Mouse (Mus musculus): ENCODE measurements around the gene Gm10912. TPM values are rescaled to one million over a fixed set of nuclear protein-coding genes. Genes with fewer than 3 reads are reported as not detected.
A peak's percentile ranks its signal among the peaks of the same experiment; 100 is the strongest.
"Not testable (repeated sequence)": the region's sequence is repeated elsewhere in the genome, so short reads cannot be mapped to it uniquely, and the experiment has no call there.

Gene Gm10912
- polyA plus RNA-seq, 1 experiment from 2014 or later = not detected

DNA sequence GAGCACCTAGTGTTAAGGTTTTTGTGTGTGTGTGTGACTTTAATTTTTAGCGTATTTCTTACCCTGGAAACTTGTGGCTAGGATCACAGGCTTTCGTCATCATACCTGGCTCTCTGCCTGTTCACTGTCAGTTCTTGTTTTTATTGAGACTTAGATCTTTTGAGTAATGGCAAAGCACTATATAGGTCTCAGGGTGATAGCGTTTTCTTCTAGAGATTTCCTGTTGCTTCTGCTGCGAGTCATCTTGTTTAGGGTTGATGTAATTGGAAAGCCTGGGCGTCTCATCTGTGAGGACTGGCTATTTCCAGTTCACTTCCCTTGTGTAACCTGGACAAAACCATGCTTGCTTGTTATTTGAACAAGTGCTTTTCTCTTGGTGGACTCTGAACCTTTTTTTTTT, 24.0 kb upstream of the Gm10912 start:
- H3K36me3 ChIP-seq = peaks cover 27% of the 10 kb centered on the region
- H3K27me3 ChIP-seq = no peaks in the 10 kb centered on the region
- H3K4me2 ChIP-seq (replicated peaks) = no peak overlapping the region
- H3K4me1 ChIP-seq (replicated peaks) = no peaks in the 10 kb centered on the region
- H3K4me3 ChIP-seq (replicated peaks) = no peak overlapping the region
- no peak overlapping the region for H3K9ac ChIP-seq (replicated peaks)
- WGBS = 90% methylated on average over 5 of the region's 5 CpGs
- H3K27ac ChIP-seq = no peak overlapping the region
- H3K9me3 ChIP-seq = no peaks in the 10 kb centered on the region
- no peak for ATAC-seq

- no peak overlapping the region for H3K9ac ChIP-seq (replicated peaks)
- WGBS = 95% methylated on average over 15 of the region's 15 CpGs
- H3K27ac ChIP-seq = no peak overlapping the region
- H3K4me1 ChIP-seq (replicated peaks) = no peaks in the 10 kb centered on the region
- H3K9me3 ChIP-seq = no peaks in the 10 kb centered on the region
- no peak for ATAC-seq
- H3K36me3 ChIP-seq = peaks cover 25% of the 10 kb centered on the region
- no peak overlapping the region for H3K4me3 ChIP-seq (replicated peaks)
- no peaks in the 10 kb centered on the region for H3K27me3 ChIP-seq
- no peak overlapping the region for H3K4me2 ChIP-seq (replicated peaks)
Measured at GRCm38 (mm10) chr2:104042766-104043165, 22.9 kb upstream of the Gm10912 start.

DNA sequence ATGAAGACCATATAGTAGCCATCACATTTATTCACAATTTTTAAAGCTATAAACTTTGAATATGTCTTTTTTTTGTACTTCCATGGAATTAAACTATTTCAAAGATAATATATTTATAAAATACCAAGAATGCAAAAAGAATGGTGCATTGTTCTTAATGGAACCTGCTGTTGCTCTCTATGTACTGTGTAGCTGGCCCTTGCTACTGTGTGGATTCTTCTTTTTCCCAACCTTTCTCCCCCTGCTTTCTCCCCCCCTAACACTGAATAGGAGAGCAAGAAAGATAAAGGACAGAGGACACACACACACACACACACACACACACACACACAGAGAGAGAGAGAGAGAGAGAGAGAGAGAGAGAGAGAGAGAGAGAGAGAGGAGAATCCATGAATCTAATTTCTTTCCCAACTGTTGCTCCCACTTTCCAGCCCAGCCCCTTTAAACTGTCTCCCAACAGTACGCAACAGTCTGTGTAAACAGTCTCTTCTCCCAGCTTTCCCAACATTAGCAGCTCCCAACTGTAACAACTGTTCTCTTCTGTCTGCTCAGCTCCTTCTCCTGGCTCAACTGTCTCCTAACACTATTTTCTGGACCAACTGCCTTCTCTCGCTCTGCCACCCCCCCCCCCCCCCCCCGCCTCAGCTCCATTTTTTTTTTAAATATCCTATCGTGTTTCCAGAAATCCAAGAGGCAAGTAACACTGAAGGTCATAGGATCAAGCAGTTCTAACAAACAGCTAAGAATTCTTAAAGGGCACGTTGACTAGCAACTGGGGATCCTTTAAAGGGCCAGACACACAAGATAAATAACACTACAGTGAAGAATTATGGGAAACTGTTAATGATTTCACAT, 21.8 kb upstream of the Gm10912 start:
- 62% methylated on average over 5 of the region's 5 CpGs for WGBS
- no peak overlapping the region for H3K27ac ChIP-seq
- no peaks in the 10 kb centered on the region for H3K27me3 ChIP-seq
- no peak overlapping the region for H3K4me3 ChIP-seq (replicated peaks)
- H3K36me3 ChIP-seq = peaks cover 32% of the 10 kb centered on the region
- no peak for ATAC-seq
- no peak overlapping the region for H3K9ac ChIP-seq (replicated peaks)
- no peaks in the 10 kb centered on the region for H3K4me1 ChIP-seq (replicated peaks)
- no peaks in the 10 kb centered on the region for H3K9me3 ChIP-seq
- H3K4me2 ChIP-seq (replicated peaks) = no peak overlapping the region

GRCm38 (mm10) chr2:104044479-104045080, 21.0 kb upstream of the Gm10912 start:
- H3K4me2 ChIP-seq (replicated peaks) = no peak overlapping the region
- ATAC-seq = no peak
- H3K27ac ChIP-seq = no peak overlapping the region
- no peak overlapping the region for H3K4me3 ChIP-seq (replicated peaks)
- H3K27me3 ChIP-seq = no peaks in the 10 kb centered on the region
- peaks cover 29% of the 10 kb centered on the region for H3K36me3 ChIP-seq
- WGBS = 80% methylated on average over 1 of the region's 1 CpGs
- no peaks in the 10 kb centered on the region for H3K9me3 ChIP-seq
- H3K4me1 ChIP-seq (replicated peaks) = no peaks in the 10 kb centered on the region
- no peak overlapping the region for H3K9ac ChIP-seq (replicated peaks)

DNA sequence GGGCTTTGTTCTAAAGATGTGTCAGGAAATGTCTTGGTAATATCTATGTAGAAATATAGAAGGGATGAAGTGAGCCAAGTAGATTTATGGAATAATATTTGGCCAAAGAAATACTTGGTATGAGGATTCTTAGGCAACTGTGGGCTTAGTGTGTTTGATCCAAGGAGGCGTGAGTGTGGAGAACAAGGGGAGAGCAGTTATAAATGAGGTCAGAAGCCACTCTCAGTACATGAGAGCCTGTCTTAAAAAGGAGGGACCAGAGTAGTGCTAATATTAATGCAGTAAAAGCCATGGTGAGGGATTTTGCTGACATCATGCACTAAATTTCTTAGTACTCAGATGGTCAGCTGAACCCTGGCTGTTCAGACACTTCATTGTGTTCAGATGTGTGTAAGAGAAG, 7.2 kb upstream of the Gm10912 start:
- H3K27me3 ChIP-seq = no peaks in the 10 kb centered on the region
- H3K9me3 ChIP-seq = no peaks in the 10 kb centered on the region
- 94% methylated on average over 1 of the region's 1 CpGs for WGBS
- no peak overlapping the region for H3K9ac ChIP-seq (replicated peaks)
- no peak overlapping the region for H3K4me3 ChIP-seq (replicated peaks)
- H3K36me3 ChIP-seq = peaks cover 51% of the 10 kb centered on the region
- no peaks in the 10 kb centered on the region for H3K4me1 ChIP-seq (replicated peaks)
- H3K27ac ChIP-seq = no peak overlapping the region
- H3K4me2 ChIP-seq (replicated peaks) = no peak overlapping the region
- ATAC-seq = no peak

DNA sequence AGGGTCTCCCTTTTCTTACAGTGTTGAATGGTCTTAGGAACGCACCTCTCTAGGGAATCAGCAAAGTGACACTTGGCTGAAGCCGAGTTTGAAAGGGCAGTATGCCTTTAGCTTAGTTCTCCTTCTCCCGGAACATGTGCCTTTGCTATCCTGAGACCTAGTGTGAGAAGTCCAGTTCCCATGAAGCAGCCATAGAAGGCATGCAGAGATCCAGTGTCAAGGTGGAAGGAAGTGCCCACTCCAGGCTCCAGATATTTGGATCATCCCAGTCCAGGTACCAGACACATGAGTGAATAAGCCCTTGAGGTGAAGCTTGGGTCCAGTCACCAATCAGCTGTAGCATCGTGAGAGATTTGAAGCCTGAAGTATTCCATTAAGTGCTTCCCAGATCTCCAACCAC, 6.7 kb upstream of the Gm10912 start:
- H3K4me3 ChIP-seq (replicated peaks) = no peak overlapping the region
- WGBS = 91% methylated on average over 4 of the region's 4 CpGs
- H3K4me2 ChIP-seq (replicated peaks) = no peak overlapping the region
- H3K4me1 ChIP-seq (replicated peaks) = no peaks in the 10 kb centered on the region
- H3K27me3 ChIP-seq = no peaks in the 10 kb centered on the region
- no peak for ATAC-seq
- H3K36me3 ChIP-seq = peaks cover 47% of the 10 kb centered on the region
- no peak overlapping the region for H3K27ac ChIP-seq
- H3K9ac ChIP-seq (replicated peaks) = no peak overlapping the region
- H3K9me3 ChIP-seq = no peaks in the 10 kb centered on the region

DNA sequence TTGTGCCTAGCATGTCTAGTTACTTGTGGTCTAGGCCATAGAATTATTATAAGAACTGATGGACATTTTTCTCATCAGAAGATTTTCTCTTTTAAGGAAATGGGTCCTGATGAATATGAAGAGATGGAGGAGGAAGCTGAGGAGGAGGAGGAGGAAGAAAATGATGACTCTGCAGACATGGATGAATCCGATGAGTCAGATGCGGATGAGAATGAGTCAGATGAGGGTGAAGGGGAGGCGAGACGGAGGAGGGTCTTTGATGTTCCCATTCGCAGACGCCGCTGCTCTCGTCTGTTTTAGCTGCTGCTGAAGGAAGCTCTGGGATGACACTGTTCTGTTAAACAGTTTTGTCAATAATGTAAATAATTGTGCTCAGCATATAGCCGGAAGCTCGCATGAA, 5.8 kb upstream of the Gm10912 start:
- no peaks in the 10 kb centered on the region for H3K27me3 ChIP-seq
- no peak for ATAC-seq
- H3K27ac ChIP-seq = no peak overlapping the region
- 92% methylated on average over 10 of the region's 10 CpGs for WGBS
- no peak overlapping the region for H3K9ac ChIP-seq (replicated peaks)
- H3K4me1 ChIP-seq (replicated peaks) = no peaks in the 10 kb centered on the region
- H3K36me3 ChIP-seq = peaks cover 39% of the 10 kb centered on the region
- H3K4me2 ChIP-seq (replicated peaks) = no peak overlapping the region
- no peak overlapping the region for H3K4me3 ChIP-seq (replicated peaks)
- no peaks in the 10 kb centered on the region for H3K9me3 ChIP-seq

GRCm38 (mm10) chr2:104060996-104061395, 4.6 kb upstream of the Gm10912 start:
- Histone ChIP-seq H3K4me3 (replicated peaks) (no peak overlapping the region), H3K36me3 (peaks cover 32% of the 10 kb centered on the region), H3K9ac (replicated peaks) (no peak overlapping the region), H3K27me3 (no peaks in the 10 kb centered on the region), H3K27ac (no peak overlapping the region), H3K4me2 (replicated peaks) (no peak overlapping the region), H3K9me3 (no peaks in the 10 kb centered on the region), H3K4me1 (replicated peaks) (no peaks in the 10 kb centered on the region)
- no peak for ATAC-seq
- WGBS = 97% methylated on average over 6 of the region's 6 CpGs

- Histone ChIP-seq H3K27ac (no peak overlapping the region), H3K9ac (replicated peaks) (no peak overlapping the region), H3K4me3 (replicated peaks) (no peak overlapping the region), H3K9me3 (no peaks in the 10 kb centered on the region), H3K4me1 (replicated peaks) (no peaks in the 10 kb centered on the region), H3K36me3 (peaks cover 32% of the 10 kb centered on the region), H3K4me2 (replicated peaks) (no peak overlapping the region), H3K27me3 (no peaks in the 10 kb centered on the region)
- no peak for ATAC-seq
Measured at GRCm38 (mm10) chr2:104062665-104063064, 3.0 kb upstream of the Gm10912 start.

- Histone ChIP-seq H3K4me2 (replicated peaks) (no peak overlapping the region), H3K4me1 (replicated peaks) (no peaks in the 10 kb centered on the region), H3K27me3 (no peaks in the 10 kb centered on the region), H3K36me3 (peaks cover 24% of the 10 kb centered on the region), H3K4me3 (replicated peaks) (no peak overlapping the region), H3K9me3 (no peaks in the 10 kb centered on the region), H3K9ac (replicated peaks) (no peak overlapping the region), H3K27ac (no peak overlapping the region)
- WGBS = 93% methylated on average over 2 of the region's 2 CpGs
- ATAC-seq = no peak
Measured at GRCm38 (mm10) chr2:104064152-104064551, 1.5 kb upstream of the Gm10912 start.

GRCm38 (mm10) chr2:104068450-104068849, 2.8 kb downstream of the Gm10912 start, which contains the start of gene Gm10799:
Gene Gm10799, minus strand, starts transcription at chr2:104068550.
- H3K36me3 ChIP-seq; H3K27ac ChIP-seq; H3K4me3 ChIP-seq (replicated peaks); H3K9me3 ChIP-seq; H3K4me2 ChIP-seq (replicated peaks); H3K9ac ChIP-seq (replicated peaks); H3K27me3 ChIP-seq; H3K4me1 ChIP-seq (replicated peaks); ATAC-seq: not testable (repeated sequence)
- WGBS = 88% methylated on average over 7 of the region's 7 CpGs

DNA sequence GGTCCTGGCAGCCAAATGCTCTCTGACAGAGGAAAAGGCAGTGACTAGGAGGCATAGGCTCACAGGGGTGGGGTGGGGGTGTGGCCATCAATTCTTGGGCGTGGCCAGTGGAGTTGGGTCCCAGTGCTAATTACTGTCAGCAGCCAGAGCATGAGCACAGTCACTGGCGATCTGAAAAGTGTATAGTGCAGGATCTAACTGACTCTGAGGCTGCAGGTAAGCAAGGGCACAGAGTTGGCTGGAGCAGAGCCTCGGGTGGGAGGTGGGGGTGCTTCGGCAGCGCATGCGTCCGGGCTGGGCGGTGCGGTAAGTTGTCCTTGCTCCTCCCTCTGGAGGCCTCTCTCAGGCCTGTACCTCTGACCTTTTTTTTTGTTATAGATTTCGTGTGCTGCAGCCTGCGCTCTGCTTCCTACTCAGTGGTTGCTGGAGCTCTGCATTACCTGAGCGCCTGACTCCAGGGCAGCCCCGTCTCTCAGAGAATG, 4.1 kb downstream of the Gm10912 start, which contains the start of gene Cd59b:
Cd59b (plus strand) TSS at position 146 of the 482 bp plus-strand sequence.
- Histone ChIP-seq H3K4me1 (replicated peaks) (peaks cover 8% of the 10 kb centered on the region), H3K27ac (no peak within 1 kb of the TSS), H3K27me3 (no peaks in the 10 kb centered on the region), H3K4me3 (replicated peaks) (peak within 1 kb of the TSS; percentile 39), H3K36me3 (no peaks in the 10 kb centered on the region), H3K4me2 (replicated peaks) (peak within 1 kb of the TSS; percentile 58), H3K9me3 (no peaks in the 10 kb centered on the region), H3K9ac (replicated peaks) (peak within 1 kb of the TSS; percentile 36; the same call in 1 of the 2 replicates)
- WGBS = 6% methylated on average over 13 of the region's 13 CpGs
- peak; percentile 91 for ATAC-seq
